Mouse (Mus musculus): ENCODE data around the gene Ankrd33b.

Gene Ankrd33b

DNA sequence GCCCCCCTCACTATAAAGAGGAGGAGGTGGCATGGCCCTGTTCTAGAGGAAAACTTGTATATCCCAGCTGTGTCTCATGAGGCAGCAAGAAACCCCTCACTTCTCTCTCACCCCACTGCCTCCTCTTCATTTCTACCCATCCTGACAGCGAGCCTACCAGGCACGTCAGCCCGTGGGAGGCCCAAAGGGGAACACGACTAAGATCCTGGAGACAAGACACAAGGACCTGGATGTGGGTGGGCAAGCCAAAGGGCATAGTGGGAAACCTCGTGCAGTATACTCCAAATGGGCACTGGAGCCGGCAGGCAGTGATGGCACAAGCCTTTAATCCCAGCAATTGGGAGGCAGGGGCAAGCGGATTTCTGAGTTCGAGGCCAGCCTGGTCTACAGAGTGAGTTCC, 1.0 kb upstream of the Ankrd33b start:
- DNase-seq (ENCODE audit: low read depth, low spot score), result no peak

DNA sequence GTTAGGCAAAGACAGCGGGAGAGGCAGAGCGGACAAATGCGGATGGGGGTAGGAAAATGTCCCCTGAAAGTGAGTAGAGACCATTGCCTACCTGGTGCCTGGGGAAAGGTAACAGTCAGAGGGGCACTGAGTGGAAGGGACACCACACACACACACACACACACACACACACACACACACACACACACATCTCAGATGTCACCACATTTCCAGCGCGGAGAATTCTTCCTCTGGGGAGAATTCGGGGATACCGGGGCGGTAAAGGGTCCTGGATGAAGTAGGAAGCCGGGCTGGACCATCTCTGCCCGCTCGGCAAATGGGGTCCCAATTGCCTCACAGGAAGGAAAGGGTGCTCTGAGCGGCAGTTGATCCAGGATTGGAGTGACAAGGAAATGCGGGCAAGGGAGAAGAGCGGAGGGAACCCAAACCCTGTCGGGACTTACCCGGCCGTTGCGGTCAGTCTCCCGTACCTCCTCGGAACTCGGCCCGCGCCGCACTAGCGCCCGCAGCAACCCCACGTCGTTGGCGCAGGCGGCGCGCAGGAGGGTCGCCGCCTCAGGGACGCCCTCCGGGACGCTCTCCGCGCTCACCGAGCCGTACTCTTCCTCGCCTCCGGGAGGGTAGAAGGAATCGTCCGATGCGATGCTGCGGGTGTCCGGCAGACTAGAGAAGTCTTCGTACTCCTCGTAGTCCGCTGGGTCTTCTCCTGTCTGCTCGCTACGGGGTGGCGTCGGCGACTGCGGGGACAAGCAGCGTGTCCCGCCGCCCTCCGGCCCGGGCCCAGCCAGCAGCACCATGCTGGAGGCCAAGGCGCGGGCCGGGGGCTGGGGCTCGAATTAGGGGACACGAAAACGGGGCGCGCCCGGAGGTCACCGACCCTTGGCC, 688 bp downstream of the Ankrd33b start:
- no peak for DNase-seq (ENCODE audit: low read depth, low spot score)

DNA sequence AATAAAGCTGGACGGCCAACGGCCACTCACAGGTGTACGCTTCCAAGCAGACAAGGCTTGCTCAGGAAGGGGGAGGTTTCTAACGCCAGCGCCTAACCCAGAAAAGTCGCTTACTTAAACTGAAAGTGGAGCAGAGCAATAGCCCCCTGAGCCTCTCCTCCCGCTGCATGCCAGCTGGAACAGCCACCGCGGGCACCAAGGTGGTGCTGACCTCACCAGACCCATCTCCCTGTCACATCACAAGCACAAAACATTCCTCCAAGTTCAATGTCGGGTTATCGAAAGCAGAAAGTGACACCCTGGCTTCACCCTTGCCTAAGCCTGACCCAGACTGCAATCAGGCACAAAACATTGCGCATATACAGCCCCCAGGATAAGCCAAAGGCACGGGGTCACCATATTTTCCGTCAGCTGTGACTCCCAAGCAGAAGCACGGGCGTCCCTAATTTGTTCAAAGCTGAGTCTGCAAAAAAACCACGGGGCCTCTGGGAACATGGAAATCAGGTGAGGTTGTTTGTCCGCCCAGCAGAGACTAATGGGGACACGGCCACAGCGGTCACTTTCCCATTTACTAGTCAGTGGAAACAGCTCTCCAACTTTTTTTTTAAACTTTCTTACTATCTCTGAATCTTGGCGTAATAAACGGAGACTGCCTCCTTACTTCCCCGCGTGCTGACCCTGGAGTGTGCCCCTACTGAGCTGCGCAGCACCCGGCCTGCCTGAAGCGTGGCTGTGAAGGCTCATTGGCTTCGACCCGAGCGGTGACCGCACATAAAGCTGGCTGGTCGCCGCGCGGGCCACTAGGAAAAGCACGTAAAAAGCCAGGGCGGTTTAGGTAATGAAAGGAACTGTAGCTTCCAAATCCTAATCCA, 1.6 kb downstream of the Ankrd33b start:
- DNase-seq (ENCODE audit: low read depth, low spot score), result no peak

DNA sequence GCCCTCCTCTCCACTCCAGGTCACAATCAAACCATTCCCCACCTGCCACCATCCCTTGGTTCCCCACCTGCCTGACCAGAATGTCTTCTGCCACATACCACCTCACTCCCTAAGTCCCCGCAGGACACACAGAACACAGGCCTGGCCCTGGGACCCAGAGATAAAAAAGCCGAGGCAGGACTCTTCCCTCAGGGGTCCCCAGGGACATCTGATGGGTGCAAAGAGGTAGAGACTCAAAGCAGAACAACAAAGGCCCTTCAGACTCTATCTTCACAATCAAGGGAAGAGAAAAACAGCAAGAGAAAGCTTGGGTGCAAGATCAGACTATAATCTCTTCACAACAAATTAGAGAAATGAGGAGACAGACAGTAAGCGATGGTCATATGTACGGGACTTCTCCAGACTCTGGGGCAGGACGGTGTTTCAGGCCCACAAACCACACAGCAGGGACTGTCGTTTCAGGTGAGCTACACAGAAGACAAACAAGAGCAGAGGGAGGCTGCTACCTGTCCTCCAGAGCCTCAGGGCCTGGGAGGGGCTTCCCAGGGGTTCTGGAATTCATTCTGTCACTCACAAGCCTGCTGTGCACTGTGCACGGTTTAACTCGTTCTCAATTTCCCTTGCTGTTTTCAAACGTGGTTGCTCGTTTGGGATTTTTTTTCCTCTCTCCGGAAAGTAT, 2.3 kb downstream of the Ankrd33b start:
- no peak for DNase-seq (ENCODE audit: low read depth, low spot score)

DNA sequence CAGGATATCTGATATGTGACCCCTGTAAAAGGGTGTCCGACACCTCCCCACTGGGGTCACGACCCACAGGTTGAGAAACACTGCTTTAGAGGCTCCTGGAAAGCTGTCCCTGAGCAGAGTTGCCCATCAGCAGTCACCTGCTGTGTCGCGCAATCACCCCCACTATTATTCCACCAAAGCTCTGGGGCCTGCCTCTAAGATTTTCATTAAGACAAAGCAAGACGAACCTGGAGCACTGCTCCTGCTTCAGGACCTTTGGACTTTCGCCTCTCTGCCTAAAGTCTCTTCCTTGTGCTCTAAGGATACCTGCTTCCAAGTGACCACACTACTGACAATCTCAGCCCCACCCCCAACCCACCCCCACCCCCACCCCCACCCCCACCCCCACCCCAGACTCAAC, 3.1 kb downstream of the Ankrd33b start:
- no peak for DNase-seq (ENCODE audit: low read depth, low spot score)

DNA sequence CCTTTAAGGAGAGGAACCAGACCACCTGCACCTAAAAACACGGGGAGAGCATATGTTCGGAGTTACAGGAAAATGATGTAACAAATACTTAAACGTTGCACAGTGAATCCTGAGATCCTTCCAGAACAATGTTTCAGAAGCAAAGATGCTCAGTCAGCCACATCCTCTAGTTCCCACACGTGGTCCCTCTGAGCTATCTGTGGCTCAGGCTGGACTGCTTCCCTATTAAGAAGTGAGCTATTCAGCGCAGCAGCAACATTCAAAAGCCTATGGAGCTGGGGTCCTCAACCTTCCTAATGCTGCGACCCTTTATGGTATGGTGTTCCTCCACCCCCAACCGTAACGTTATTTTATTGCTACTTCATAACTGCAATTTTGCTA, 3.6 kb downstream of the Ankrd33b start:
- no peak for DNase-seq (ENCODE audit: low read depth, low spot score)

DNA sequence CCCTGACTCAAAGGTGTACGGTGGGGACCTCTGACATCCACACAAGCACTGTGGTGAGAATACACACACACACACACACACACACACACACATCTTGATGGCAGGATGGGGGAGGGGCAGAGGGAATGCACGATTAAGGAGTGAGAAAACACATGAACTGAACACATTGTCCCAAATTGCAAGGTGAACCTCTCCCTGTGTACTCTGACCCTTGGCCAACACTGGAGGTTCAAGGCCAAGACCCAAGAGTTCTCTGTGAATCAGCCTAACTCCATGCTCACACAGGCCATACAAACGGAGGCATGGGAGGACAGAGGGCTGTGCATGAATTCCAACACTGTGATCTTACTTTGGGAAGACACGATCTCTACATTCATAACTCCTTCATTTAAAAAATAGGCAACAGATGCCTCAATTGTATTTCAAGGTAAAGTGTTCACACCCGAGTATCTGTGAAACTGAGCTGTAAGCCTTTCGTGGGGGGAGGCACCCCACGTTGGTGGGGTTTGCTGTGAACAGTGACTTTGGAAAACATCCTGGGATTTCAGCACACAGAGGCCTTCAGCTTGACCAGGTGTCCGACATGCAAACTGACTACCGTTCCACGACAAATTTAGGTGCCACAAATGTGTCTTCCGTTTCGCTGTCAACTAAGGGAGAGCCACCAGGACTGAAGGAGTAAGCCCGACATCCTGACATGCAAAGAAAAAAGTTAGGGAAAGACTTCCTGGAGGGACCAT, 4.1 kb downstream of the Ankrd33b start:
- DNase-seq (ENCODE audit: low read depth, low spot score), result no peak

DNA sequence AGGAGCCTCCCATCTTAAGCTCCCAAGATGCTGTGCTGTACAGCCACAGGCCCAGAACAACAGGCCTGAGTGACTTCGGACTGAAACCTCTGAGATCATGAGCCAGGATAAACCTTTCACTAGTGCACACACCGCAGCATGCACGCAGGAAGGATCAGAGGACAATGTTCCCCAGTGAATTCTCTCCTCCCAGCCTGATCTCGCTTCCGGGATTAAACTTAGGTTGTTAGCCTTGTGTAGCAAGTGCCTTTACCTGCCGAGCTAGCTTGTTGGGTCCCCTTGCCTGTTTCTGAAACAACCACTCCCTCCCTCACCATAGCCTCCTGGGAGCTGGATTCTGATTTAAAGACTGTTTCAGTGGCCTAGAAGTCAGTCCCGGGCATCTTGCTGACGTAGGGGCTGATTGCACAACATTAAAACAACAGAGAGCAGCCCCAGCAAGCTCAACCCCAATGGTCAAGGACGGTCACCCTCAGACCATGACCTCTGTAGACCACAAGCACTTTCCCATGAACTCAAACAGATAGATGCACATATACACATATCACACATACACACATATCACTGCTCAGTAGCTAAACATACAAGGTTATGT, 6.2 kb downstream of the Ankrd33b start:
- DNase-seq (ENCODE audit: low read depth, low spot score), result no peak

DNA sequence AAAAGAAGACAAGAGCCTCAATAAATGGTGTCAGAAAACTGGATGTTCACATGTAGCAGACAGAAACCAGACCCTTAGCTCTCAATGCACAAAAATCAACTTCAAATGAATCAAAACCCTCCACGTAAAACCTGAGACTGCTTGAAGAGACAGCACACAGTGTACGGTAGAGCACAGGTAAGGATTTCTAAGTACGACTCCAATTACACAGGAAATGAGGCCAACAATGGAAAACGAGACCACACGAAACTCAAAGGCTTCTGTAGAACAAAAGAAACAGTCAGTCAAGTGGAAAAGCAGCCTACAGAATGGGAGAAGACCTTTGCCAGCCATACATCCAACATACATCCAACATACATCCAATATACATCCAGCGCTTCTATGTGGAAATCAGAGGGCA, 6.9 kb downstream of the Ankrd33b start:
- no peak for DNase-seq (ENCODE audit: low read depth, low spot score)

DNA sequence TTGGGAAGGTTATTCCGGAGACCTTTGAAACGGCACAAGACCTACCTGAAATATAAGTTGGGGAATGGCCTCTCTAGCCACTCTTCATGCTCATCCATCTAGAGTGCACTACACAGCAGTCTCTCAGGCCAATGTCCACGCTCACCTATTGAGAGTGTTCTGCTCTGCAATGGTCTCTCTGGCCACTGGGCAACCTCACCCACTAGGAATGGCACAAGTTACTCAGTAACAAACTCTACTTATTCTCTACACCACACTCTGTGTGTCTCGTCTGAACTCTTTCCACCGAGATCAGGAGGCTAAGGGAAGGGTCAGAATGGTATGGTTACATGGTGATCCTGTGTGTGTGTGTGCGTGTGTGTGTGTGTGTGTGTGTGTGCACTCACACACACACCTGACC, 7.7 kb downstream of the Ankrd33b start:
- no peak for DNase-seq (ENCODE audit: low read depth, low spot score)

DNA sequence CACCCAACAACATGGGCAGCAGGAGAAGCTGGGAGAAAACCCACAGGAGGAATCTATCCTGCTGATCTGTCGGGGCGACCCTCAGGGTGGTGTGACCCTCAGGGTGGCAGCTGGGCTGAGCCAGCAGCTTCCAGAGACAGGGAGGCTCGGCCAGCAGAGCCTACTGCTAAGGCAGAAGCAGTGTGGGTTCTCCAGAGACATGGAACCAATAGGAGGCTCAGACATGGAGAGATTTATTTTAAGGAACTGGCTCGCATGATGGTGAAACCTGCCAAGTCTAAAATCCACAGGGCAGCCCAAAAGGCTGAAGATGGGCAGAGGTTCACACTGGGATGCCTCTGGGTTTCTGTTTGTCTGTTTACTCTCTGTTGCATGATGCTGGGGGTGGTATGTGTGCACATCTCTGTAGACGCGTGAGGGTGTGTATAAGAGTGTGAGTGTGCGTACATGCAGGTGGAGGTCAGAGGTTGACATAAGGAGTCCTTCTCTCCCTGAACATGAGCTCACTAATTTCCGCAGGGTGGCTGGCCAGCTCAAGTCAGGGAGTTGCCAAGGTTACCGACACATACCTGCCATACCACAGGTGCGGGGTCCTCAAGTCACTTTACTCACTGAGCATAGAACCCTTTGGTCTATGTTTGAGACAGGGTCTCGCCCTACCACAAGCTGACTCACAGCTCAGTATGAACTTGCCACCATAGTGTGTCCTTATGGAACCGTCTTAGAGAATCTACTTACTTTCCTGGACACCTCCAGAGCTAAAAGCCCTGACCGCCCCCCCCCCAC, 14.8 kb downstream of the Ankrd33b start:
- no peak for DNase-seq (ENCODE audit: low read depth, low spot score)

DNA sequence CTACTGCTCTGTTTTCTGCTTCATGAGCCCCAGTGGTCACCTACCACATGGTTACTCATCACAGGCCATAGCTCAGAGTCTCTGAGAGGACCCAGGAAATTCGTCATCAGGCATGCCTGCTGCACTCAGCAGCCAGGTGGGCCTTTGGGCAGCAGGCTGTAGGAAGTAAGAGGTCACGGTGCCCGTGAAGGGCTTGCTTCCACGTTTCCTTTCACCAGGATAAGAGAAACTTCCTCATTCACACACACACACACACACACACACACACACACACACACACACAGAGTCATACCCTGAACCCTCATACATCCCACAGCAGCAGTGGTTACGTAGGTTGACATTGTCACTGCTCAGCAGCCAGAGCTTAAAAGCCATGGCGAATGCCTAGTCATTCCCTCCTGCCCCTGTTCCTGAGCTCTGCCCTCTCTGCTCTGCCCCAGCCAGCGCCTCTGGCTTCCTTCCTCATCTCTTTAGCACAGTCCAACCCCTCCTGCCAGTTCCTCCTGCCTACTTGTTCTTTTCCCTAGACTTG, 17.6 kb downstream of the Ankrd33b start:
- peak; percentile 53 for DNase-seq (ENCODE audit: low read depth, low spot score)

DNA sequence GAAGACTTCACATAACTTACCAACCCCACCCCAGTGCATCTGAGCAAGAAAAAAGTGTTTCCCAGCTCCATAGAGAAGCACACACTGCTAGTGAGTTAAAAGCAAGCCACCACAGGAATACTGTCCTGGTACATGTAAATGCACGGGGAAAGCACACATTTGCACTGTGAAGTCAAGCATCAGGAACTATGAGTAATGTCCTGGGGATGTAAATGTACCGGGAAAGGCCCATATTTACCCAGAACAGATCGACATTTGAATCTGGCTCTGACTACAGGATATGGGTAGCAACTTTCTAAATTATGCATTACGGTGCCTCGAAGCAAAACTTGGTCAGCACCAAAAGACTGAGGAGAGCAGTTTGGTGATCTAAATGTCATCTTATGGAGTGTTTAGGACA, 18.5 kb downstream of the Ankrd33b start:
- DNase-seq (ENCODE audit: low read depth, low spot score), result no peak

DNA sequence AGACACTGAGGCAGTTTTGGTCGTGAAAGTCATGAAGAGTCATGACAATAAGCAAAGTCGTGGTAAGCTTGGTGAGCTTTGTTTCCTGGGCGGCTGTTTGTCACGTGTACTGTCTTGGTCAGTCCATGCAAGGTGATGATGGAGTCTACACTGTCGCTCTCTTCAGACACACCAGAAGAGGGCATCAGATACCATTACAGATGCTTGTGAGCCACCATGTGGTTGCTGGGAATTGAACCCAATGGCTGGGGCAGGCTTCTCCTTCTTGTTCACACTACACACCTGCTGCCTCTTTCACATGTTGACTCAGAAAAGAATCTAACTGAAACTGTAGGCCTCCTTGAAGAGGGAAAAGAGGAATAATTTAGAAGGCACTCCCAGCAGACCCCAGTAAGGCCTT, 19.3 kb downstream of the Ankrd33b start:
- DNase-seq (ENCODE audit: low read depth, low spot score), result no peak

DNA sequence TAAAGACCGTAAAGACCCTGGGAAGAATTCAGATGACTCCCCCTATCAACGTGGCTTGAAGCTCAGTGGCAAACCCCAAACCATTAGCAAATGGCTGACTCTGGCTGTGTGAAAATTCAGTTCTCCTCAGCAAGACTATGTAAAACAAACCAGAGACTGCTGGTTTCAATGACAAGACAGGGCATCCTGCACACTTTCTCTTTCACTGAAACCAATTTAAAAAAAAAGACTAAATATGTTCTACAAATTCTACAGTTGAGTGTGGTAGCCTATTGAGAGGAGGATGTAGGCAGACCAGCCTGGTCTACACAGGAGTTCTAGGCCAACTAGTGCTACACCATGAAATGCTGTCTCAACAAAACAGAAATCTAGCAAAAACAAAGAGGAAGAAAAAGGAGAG, 21.0 kb downstream of the Ankrd33b start:
- no peak for DNase-seq (ENCODE audit: low read depth, low spot score)

DNA sequence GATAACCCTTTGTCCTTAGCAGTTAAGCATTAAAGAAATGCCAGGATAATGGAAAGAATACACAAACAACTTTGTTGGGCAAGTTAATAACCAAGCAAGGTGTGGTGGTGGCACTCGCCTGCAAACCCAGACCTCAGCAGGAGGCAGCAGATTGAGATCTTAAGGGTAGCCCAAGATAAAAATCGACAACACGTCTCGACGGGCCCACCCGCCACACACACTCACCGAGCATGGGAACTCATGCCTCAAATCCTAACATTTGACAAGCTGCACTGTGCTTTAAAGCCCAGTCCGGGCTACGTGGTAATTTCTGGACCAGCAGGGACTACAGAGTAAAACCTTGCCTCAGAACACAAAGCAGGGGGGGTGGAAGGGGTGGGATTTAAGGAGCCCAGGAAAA, 22.2 kb downstream of the Ankrd33b start:
- no peak for DNase-seq (ENCODE audit: low read depth, low spot score)

DNA sequence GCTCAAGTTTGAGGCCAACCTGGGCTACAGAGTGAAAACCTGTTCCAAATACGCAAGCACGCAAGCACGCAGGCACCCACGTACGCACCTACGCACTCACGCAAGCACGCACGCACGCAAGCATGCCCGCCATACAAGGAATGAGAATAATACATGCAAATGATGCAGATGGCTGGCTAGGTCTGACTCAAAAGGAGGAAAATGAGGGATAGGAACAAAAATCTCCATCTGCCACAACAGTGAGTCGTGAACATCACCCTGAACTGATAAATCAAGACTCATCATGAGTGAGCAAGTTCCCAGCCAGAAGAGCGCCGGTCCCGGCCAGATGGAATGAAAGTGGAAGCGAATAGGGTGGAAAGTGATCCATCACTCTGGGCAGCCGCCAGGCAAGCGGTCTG, 22.7 kb downstream of the Ankrd33b start:
- no peak for DNase-seq (ENCODE audit: low read depth, low spot score)

DNA sequence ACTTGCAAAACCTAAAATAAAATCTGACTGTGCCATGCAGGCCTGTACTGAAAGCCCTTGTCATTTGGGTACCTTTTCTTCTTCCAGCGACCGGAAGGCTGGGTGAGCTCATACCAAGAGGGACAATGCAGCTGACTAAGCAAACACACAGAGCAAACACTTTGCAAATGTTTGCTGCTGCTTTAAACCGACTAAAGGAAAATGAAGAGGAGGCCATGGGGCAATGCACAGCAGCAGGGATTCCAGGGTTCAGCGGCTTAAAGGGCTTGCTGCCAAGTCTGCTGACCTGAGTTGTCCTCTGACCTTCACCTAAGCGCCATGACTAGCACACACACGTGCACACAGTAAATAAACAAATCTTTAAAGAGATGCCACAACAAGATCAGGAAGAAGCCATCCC, 23.9 kb downstream of the Ankrd33b start:
- no peak for DNase-seq (ENCODE audit: low read depth, low spot score)

DNA sequence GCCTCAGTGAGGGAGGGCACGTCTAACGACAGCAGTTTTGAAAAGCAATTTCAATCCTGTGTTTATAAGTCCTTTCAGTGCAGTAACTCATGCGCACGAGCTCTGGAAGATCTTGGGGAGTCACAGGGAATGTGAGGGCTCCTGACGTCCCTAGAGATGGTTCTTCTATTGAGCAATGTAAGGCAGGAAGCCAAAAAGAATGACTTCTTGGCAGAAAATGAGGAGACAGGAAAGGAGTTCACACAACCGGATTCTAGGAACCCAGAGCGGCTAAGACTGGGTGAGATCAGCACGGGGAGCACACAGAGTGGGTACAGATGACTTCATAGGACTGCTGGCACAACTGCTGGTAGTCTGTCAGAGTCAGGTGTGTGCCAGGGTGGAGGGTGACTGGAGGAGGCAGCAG, 25.0 kb downstream of the Ankrd33b start:
- DNase-seq (ENCODE audit: low read depth, low spot score), result peak; percentile 72

DNA sequence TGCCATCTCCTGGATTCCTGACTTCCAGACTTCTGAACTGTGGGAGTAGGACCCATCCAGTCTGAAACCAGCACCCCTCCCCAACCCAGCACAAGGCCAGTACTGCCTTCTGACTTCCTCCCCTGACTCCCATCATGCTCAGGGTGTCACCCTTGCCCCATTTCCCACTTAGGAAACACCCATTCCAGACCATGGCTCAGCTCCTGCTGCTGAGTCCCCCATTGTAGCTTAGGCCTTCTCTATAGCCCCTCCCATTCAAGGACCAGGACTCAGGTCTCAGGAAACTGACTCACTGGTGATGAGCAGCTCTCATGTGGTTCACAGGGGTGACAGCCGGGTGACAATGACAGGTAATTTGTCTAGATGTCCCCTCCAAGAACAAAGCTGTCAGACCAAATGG, 25.5 kb downstream of the Ankrd33b start:
- DNase-seq (ENCODE audit: low read depth, low spot score), result no peak

Measured in skeletal muscle tissue, adult 2 months (tissue).